ENCODE assay signal across 8 mouse cellular contexts in genomic region chr19:28165901-28166361, GRCm38 (mm10).
DNase-seq lines count a peak whose midpoint lies in the region; ATAC-seq and TF ChIP-seq lines count a peak whose summit lies in the region.

No protein-coding gene starts in this region.

- WGBS in embryonic facial prominence, embryonic 13.5 days, result 37% methylated on average over 15 of the region's 15 CpGs
- WGBS in heart, embryonic 11.5 days (ENCODE audit: insufficient replicate concordance), result 34% methylated on average over 15 of the region's 15 CpGs
- 34% methylated on average over 15 of the region's 15 CpGs for WGBS in kidney, embryonic 14.5 days
- WGBS in limb, embryonic 11.5 days, result 53% methylated on average over 15 of the region's 15 CpGs
- WGBS in midbrain, postnatal 0 days, result 31% methylated on average over 15 of the region's 15 CpGs

- no peaks in the 10 kb centered on the region for H3K27me3 ChIP-seq in embryonic facial prominence, embryonic 13.5 days
- H3K27me3 ChIP-seq in heart, embryonic 11.5 days (ENCODE audit: control insufficient read depth, insufficient read depth, low read length), result no peaks in the 10 kb centered on the region
- H3K27me3 ChIP-seq in kidney, embryonic 14.5 days (ENCODE audit: control insufficient read depth, insufficient read depth, low read length), result no peaks in the 10 kb centered on the region
- H3K27me3 ChIP-seq in limb, embryonic 11.5 days (ENCODE audit: control insufficient read depth, insufficient read depth, low read length), result no peaks in the 10 kb centered on the region
- no peaks in the 10 kb centered on the region for H3K27me3 ChIP-seq in midbrain, postnatal 0 days (ENCODE audit: insufficient read depth, low read length)
- no peaks in the 10 kb centered on the region for H3K27me3 ChIP-seq in testis, adult 2 months (ENCODE audit: control insufficient read depth, insufficient read depth, low read length)

- TF ChIP-seq POLR2A in testis, adult 2 months (IDR thresholded peaks at IDR 0.05; ENCODE audit: control insufficient read depth, low read depth, low read length), result no peak

- peak overlapping the region; percentile 33 for H3K4me2 ChIP-seq in embryonic facial prominence, embryonic 13.5 days
- H3K4me2 ChIP-seq in heart, embryonic 11.5 days, result peak overlapping the region; percentile 49
- H3K4me2 ChIP-seq in kidney, embryonic 14.5 days (replicated peaks; ENCODE audit: low read depth, low read length), result peak overlapping the region; percentile 22; the same call in 1 of the 2 replicates
- no peak overlapping the region for H3K4me2 ChIP-seq in limb, embryonic 11.5 days (ENCODE audit: low read depth, severe bottlenecking)
- peak overlapping the region; percentile 33 for H3K4me2 ChIP-seq in midbrain, postnatal 0 days (ENCODE audit: low read depth, low read length, poor library complexity, severe bottlenecking)

- H3K4me3 ChIP-seq in embryonic facial prominence, embryonic 13.5 days, result no peak overlapping the region
- peak overlapping the region; percentile 18; the same call in 1 of the 2 replicates for H3K4me3 ChIP-seq in heart, embryonic 11.5 days (ENCODE audit: low read depth, low read length)
- H3K4me3 ChIP-seq in kidney, embryonic 14.5 days (ENCODE audit: low read length), result no peak overlapping the region; the same call in 1 of the 2 replicates
- no peak overlapping the region for H3K4me3 ChIP-seq in limb, embryonic 11.5 days (ENCODE audit: low read depth, low read length)
- no peak overlapping the region for H3K4me3 ChIP-seq in midbrain, postnatal 0 days (ENCODE audit: low read depth, low read length)
- H3K4me3 ChIP-seq in testis, adult 2 months (ENCODE audit: control insufficient read depth, low read depth, low read length), result no peak overlapping the region

- H3K9me3 ChIP-seq in embryonic facial prominence, embryonic 13.5 days, result no peaks in the 10 kb centered on the region
- H3K9me3 ChIP-seq in heart, embryonic 11.5 days (replicated peaks; ENCODE audit: control insufficient read depth, low read length), result no peaks in the 10 kb centered on the region
- H3K9me3 ChIP-seq in kidney, embryonic 14.5 days (ENCODE audit: control insufficient read depth, low read length), result no peaks in the 10 kb centered on the region
- H3K9me3 ChIP-seq in limb, embryonic 11.5 days (ENCODE audit: control insufficient read depth, low read length), result no peaks in the 10 kb centered on the region
- H3K9me3 ChIP-seq in midbrain, postnatal 0 days (ENCODE audit: low read length), result no peaks in the 10 kb centered on the region

- DNase-seq in urinary bladder, postnatal 14 days (ENCODE audit: low spot score), result peak; percentile 58
- DNase-seq in urinary bladder, adult 2 months (ENCODE audit: low spot score), result no peak
- peak; percentile 86 for DNase-seq in limb, embryonic 11.5 days (ENCODE audit: low spot score)
- DNase-seq in midbrain, postnatal 0 days (ENCODE audit: low spot score), result peak; percentile 91

- peak; percentile 67; the same call in 1 of the 2 replicates for ATAC-seq in embryonic facial prominence, embryonic 13.5 days (ENCODE audit: insufficient number of reproducible peaks, insufficient read depth, low FRiP score, low TSS enrichment, low read depth)
- no peak; the same call in 1 of the 2 replicates for ATAC-seq in heart, embryonic 11.5 days (replicated peaks; ENCODE audit: insufficient number of reproducible peaks, low FRiP score, low TSS enrichment)
- ATAC-seq in kidney, embryonic 14.5 days (ENCODE audit: low FRiP score, low TSS enrichment), result peak; percentile 86
- peak; percentile 68 for ATAC-seq in limb, embryonic 11.5 days (ENCODE audit: insufficient number of reproducible peaks, low FRiP score, low TSS enrichment, low read depth)
- ATAC-seq in midbrain, postnatal 0 days (ENCODE audit: low FRiP score), result peak; percentile 82

- H3K36me3 ChIP-seq in embryonic facial prominence, embryonic 13.5 days, result no peaks in the 10 kb centered on the region
- H3K36me3 ChIP-seq in heart, embryonic 11.5 days (ENCODE audit: control insufficient read depth, insufficient read depth, low read length), result no peaks in the 10 kb centered on the region
- no peaks in the 10 kb centered on the region for H3K36me3 ChIP-seq in kidney, embryonic 14.5 days (ENCODE audit: control insufficient read depth, insufficient read depth, low read length)
- no peaks in the 10 kb centered on the region for H3K36me3 ChIP-seq in limb, embryonic 11.5 days (ENCODE audit: control insufficient read depth, insufficient read depth, low read length)
- H3K36me3 ChIP-seq in midbrain, postnatal 0 days (ENCODE audit: insufficient read depth, low read length), result no peaks in the 10 kb centered on the region
- H3K36me3 ChIP-seq in testis, adult 2 months (ENCODE audit: control insufficient read depth, insufficient read depth, low read length), result no peaks in the 10 kb centered on the region

- no peaks in the 10 kb centered on the region for H3K4me1 ChIP-seq in embryonic facial prominence, embryonic 13.5 days
- H3K4me1 ChIP-seq in heart, embryonic 11.5 days (ENCODE audit: control insufficient read depth, insufficient read depth, low read length), result no peaks in the 10 kb centered on the region
- H3K4me1 ChIP-seq in kidney, embryonic 14.5 days (ENCODE audit: control insufficient read depth, insufficient read depth, low read length), result no peaks in the 10 kb centered on the region
- no peaks in the 10 kb centered on the region for H3K4me1 ChIP-seq in limb, embryonic 11.5 days (ENCODE audit: control insufficient read depth, insufficient read depth, low read length)
- H3K4me1 ChIP-seq in midbrain, postnatal 0 days (ENCODE audit: insufficient read depth, low read length), result no peaks in the 10 kb centered on the region
- H3K4me1 ChIP-seq in testis, adult 2 months (ENCODE audit: control insufficient read depth, insufficient read depth, low read length), result no peaks in the 10 kb centered on the region; the same call in 1 of the 2 replicates

- TF ChIP-seq CTCF in midbrain, postnatal 0 days (IDR thresholded peaks at IDR 0.05), result peak; percentile 80
- TF ChIP-seq CTCF in testis, adult 2 months (IDR thresholded peaks at IDR 0.05; ENCODE audit: control insufficient read depth, insufficient read depth, insufficient replicate concordance, low read depth, low read length), result 0 out of 2 replicates have a peak, but pooled peaks have one; percentile 20

- peak overlapping the region; percentile 51; the same call in 1 of the 2 replicates for H3K27ac ChIP-seq in embryonic facial prominence, embryonic 13.5 days
- no peak overlapping the region for H3K27ac ChIP-seq in heart, embryonic 11.5 days (ENCODE audit: low read depth, low read length)
- H3K27ac ChIP-seq in kidney, embryonic 14.5 days (ENCODE audit: low read depth, low read length), result no peak overlapping the region
- no peak overlapping the region for H3K27ac ChIP-seq in limb, embryonic 11.5 days (replicated peaks; ENCODE audit: low read depth, low read length)
- no peak overlapping the region for H3K27ac ChIP-seq in midbrain, postnatal 0 days (ENCODE audit: low read depth, low read length)
- no peak overlapping the region for H3K27ac ChIP-seq in testis, adult 2 months (ENCODE audit: control insufficient read depth, insufficient read depth, low read depth, low read length)

- H3K9ac ChIP-seq in embryonic facial prominence, embryonic 13.5 days, result no peak overlapping the region
- no peak overlapping the region for H3K9ac ChIP-seq in heart, embryonic 11.5 days (ENCODE audit: low read depth, low read length)
- H3K9ac ChIP-seq in kidney, embryonic 14.5 days (ENCODE audit: low read depth, low read length), result no peak overlapping the region
- H3K9ac ChIP-seq in limb, embryonic 11.5 days (ENCODE audit: low read length), result no peak overlapping the region
- H3K9ac ChIP-seq in midbrain, postnatal 0 days (replicated peaks; ENCODE audit: low read length, poor library complexity, severe bottlenecking), result no peak overlapping the region
